In the genomic region with DNA sequence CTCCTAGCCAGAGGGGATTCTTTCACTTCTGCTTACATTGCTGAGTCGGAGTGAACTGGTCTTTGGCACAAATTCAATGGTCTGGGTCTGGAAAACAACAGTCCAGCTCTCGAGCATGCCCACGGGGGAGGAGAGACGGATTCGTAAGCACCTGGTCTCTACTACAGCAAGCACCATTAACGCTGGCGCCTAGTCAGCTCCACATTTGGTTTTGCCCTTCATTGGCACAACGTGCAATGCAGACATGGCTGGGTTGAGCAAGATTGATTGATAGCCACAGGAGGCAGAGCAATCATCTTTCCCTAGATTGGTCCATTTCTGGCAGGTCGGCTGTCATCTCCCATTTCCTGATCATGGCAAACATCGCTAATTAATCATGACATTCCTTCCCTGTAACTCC, we compare ENCODE assay signal across 26 mouse cellular contexts. TPM values are rescaled to one million over a fixed set of nuclear protein-coding genes. Genes with fewer than 3 reads are reported as not detected.
DNase-seq lines count a peak whose midpoint lies in the region; ATAC-seq and TF ChIP-seq lines count a peak whose summit lies in the region.
"Had no signal": no experiment of that assay in that cellular context is flagged by ENCODE, and none has a peak within 500 bp of the region (broad histone marks: within the 10 kb centered on the region; RNA-seq: fewer than 3 reads in every experiment).

No protein-coding gene starts in this region.

- H3K36me3 ChIP-seq in hindbrain, embryonic 16.5 days (ENCODE audit: control insufficient read depth, insufficient read depth, low read length) = no peaks in the 10 kb centered on the region
- no peaks in the 10 kb centered on the region for H3K36me3 ChIP-seq in hindbrain, embryonic 11.5 days (ENCODE audit: control insufficient read depth, insufficient read depth, low read length)
- peaks cover 0 to 2% of the 10 kb centered on the region in 2 experiments; a peak in 2 of 4 replicates for H3K36me3 ChIP-seq in MEL (ENCODE audit: control insufficient read depth in 1 of 2, insufficient read depth in 2 of 2, low read length in 2 of 2)
- no peaks in the 10 kb centered on the region for H3K36me3 ChIP-seq in embryonic facial prominence, embryonic 10.5 days (replicated peaks)
- H3K36me3 ChIP-seq in thymus, adult 2 months (ENCODE audit: control insufficient read depth, insufficient read depth, low read length) = no peaks in the 10 kb centered on the region
- H3K36me3 ChIP-seq: heart, embryonic 13.5 days; intestine, embryonic 15.5 days; limb, embryonic 12.5 days; liver, embryonic 15.5 days; lung, embryonic 15.5 days; midbrain, embryonic 10.5 days; neural tube, embryonic 13.5 days; stomach, embryonic 15.5 days had no signal

- no peak for TF ChIP-seq RAD21 in MEL (IDR thresholded peaks at IDR 0.05; ENCODE audit: low read depth, low read length)

- no peak for TF ChIP-seq CTCF in MEL (IDR thresholded peaks at IDR 0.05 in 2 of 3, conservative IDR thresholded peaks at IDR 0.05 in 1 of 3; ENCODE audit: control insufficient read depth in 1 of 3, insufficient read depth in 1 of 3, low read depth in 2 of 3, low read length in 3 of 3, poor library complexity in 1 of 3, severe bottlenecking in 1 of 3)
- TF ChIP-seq CTCF in thymus, adult 2 months (IDR thresholded peaks at IDR 0.05; ENCODE audit: borderline replicate concordance, control insufficient read depth, extremely low read depth, insufficient read depth, low read length, poor library complexity) = no peak

- peak; percentile 80 for ATAC-seq in hindbrain, embryonic 16.5 days
- no peak for ATAC-seq in hindbrain, embryonic 11.5 days (ENCODE audit: low FRiP score)
- ATAC-seq: forebrain, embryonic 14.5 days; intestine, embryonic 15.5 days; midbrain, embryonic 16.5 days had no signal

- no peak overlapping the region for H3K9ac ChIP-seq in hindbrain, embryonic 16.5 days (ENCODE audit: low read depth, low read length)
- H3K9ac ChIP-seq in hindbrain, embryonic 11.5 days (ENCODE audit: low read depth, low read length) = no peak overlapping the region
- H3K9ac ChIP-seq in MEL (ENCODE audit: control insufficient read depth, low read depth, low read length, poor library complexity, severe bottlenecking) = no peak overlapping the region
- H3K9ac ChIP-seq: heart, embryonic 13.5 days; intestine, embryonic 15.5 days; limb, embryonic 12.5 days; liver, embryonic 15.5 days; lung, embryonic 15.5 days; neural tube, embryonic 13.5 days; stomach, embryonic 15.5 days had no signal

- H3K4me3 ChIP-seq in hindbrain, embryonic 16.5 days (ENCODE audit: low read length) = no peak overlapping the region
- H3K4me3 ChIP-seq in hindbrain, embryonic 11.5 days (ENCODE audit: low read depth, low read length) = no peak overlapping the region
- no peak overlapping the region for H3K4me3 ChIP-seq in MEL (ENCODE audit: control insufficient read depth in 1 of 2, insufficient read depth in 1 of 2, low read depth in 2 of 2, low read length in 2 of 2)
- H3K4me3 ChIP-seq in embryonic facial prominence, embryonic 10.5 days = no peak overlapping the region
- no peak overlapping the region for H3K4me3 ChIP-seq in thymus, adult 2 months (ENCODE audit: control insufficient read depth, insufficient read depth, low read length)
- H3K4me3 ChIP-seq: heart, embryonic 13.5 days; intestine, embryonic 15.5 days; limb, embryonic 12.5 days; liver, embryonic 15.5 days; lung, embryonic 15.5 days; midbrain, embryonic 10.5 days; myocyte; neural tube, embryonic 13.5 days; stomach, embryonic 15.5 days had no signal

- 60% methylated on average over 10 of the region's 10 CpGs for WGBS in hindbrain, embryonic 16.5 days
- WGBS in hindbrain, embryonic 11.5 days = 84% methylated on average over 10 of the region's 10 CpGs
- WGBS in embryonic facial prominence, embryonic 10.5 days = 78% methylated on average over 10 of the region's 10 CpGs
- 92% methylated on average over 10 of the region's 10 CpGs for WGBS in thymus, adult 2 months

- DNase-seq in cerebellum, postnatal 14 days = peak; percentile 58 to 66
- no peak for DNase-seq in cerebellum, adult 11-12 months
- DNase-seq in hindbrain, embryonic 11.5 days (ENCODE audit: low spot score) = no peak
- DNase-seq in MEL (ENCODE audit: low read depth, low spot score) = no peak
- DNase-seq in embryonic facial prominence, embryonic 10.5 days (ENCODE audit: low spot score) = peak; percentile 31
- DNase-seq in layer of hippocampus, adult 8-10 months (ENCODE audit: low spot score in 2 of 2) = no peak
- DNase-seq in thymus, adult 2 months = no peak
- DNase-seq: adrenal gland, postnatal 36 days; cerebellum, adult 9-10 months; heart, postnatal 10 days; kidney, adult 2 months; layer of hippocampus, adult 9-11 months; right cerebral cortex, postnatal 25 days; thymus, postnatal 14 days had no signal

- TF ChIP-seq POLR2A in MEL (IDR thresholded peaks at IDR 0.05; ENCODE audit: control insufficient read depth in 1 of 2, insufficient read depth in 1 of 2, low read depth in 1 of 2, low read length in 2 of 2, poor library complexity in 1 of 2) = no peak
- no peak for TF ChIP-seq POLR2A in thymus, adult 2 months (IDR thresholded peaks at IDR 0.05; ENCODE audit: control insufficient read depth, extremely low read depth, insufficient read depth, low read length, poor library complexity)

- H3K27me3 ChIP-seq in hindbrain, embryonic 16.5 days (replicated peaks; ENCODE audit: control insufficient read depth, insufficient read depth, low read length) = no peaks in the 10 kb centered on the region
- H3K27me3 ChIP-seq in hindbrain, embryonic 11.5 days (ENCODE audit: control insufficient read depth, insufficient read depth, low read length) = no peaks in the 10 kb centered on the region
- no peaks in the 10 kb centered on the region for H3K27me3 ChIP-seq in MEL (ENCODE audit: control insufficient read depth in 1 of 2, insufficient read depth in 2 of 2, low read length in 2 of 2)
- no peaks in the 10 kb centered on the region for H3K27me3 ChIP-seq in embryonic facial prominence, embryonic 10.5 days (replicated peaks; ENCODE audit: low read depth, poor library complexity, severe bottlenecking)
- H3K27me3 ChIP-seq in thymus, adult 2 months (ENCODE audit: control insufficient read depth, insufficient read depth, low read length) = no peaks in the 10 kb centered on the region
- H3K27me3 ChIP-seq: heart, embryonic 13.5 days; intestine, embryonic 15.5 days; limb, embryonic 12.5 days; lung, embryonic 15.5 days; neural tube, embryonic 13.5 days; stomach, embryonic 15.5 days had no signal

- no peak overlapping the region for H3K4me2 ChIP-seq in hindbrain, embryonic 16.5 days (ENCODE audit: low read length)
- H3K4me2 ChIP-seq in hindbrain, embryonic 11.5 days (replicated peaks; ENCODE audit: low read depth, low read length) = no peak overlapping the region
- H3K4me2 ChIP-seq: heart, embryonic 13.5 days; intestine, embryonic 15.5 days; limb, embryonic 12.5 days; liver, embryonic 15.5 days; lung, embryonic 15.5 days; neural tube, embryonic 13.5 days; stomach, embryonic 15.5 days had no signal

- TF ChIP-seq EP300 in MEL (IDR thresholded peaks at IDR 0.05; ENCODE audit: low read depth in 1 of 2, low read length in 2 of 2) = no peak

- no peaks in the 10 kb centered on the region for H3K4me1 ChIP-seq in hindbrain, embryonic 16.5 days (ENCODE audit: control insufficient read depth, insufficient read depth, low read depth, low read length)
- H3K4me1 ChIP-seq in hindbrain, embryonic 11.5 days (replicated peaks; ENCODE audit: control insufficient read depth, insufficient read depth, low read length) = no peaks in the 10 kb centered on the region
- H3K4me1 ChIP-seq in MEL (ENCODE audit: control insufficient read depth in 1 of 2, insufficient read depth in 2 of 2, low read length in 2 of 2) = 0 out of 4 replicates have a peak, but pooled peaks cover 0 to 2% of the 10 kb centered on the region in 2 experiments
- H3K4me1 ChIP-seq in embryonic facial prominence, embryonic 10.5 days = peaks cover 6% of the 10 kb centered on the region; the same call in 1 of the 2 replicates
- no peaks in the 10 kb centered on the region for H3K4me1 ChIP-seq in thymus, adult 2 months (replicated peaks; ENCODE audit: control insufficient read depth, insufficient read depth, low read length)
- H3K4me1 ChIP-seq: heart, embryonic 13.5 days; intestine, embryonic 15.5 days; limb, embryonic 12.5 days; lung, embryonic 15.5 days; neural tube, embryonic 13.5 days; stomach, embryonic 15.5 days had no signal

- no peak overlapping the region for H3K27ac ChIP-seq in hindbrain, embryonic 16.5 days (ENCODE audit: low read depth, low read length)
- H3K27ac ChIP-seq in hindbrain, embryonic 11.5 days (ENCODE audit: low read depth, low read length) = no peak overlapping the region
- no peak overlapping the region for H3K27ac ChIP-seq in MEL (ENCODE audit: control insufficient read depth, low read depth, low read length)
- H3K27ac ChIP-seq in embryonic facial prominence, embryonic 10.5 days (replicated peaks) = no peak overlapping the region
- H3K27ac ChIP-seq in thymus, adult 2 months (ENCODE audit: control insufficient read depth, insufficient read depth, low read length) = no peak overlapping the region
- H3K27ac ChIP-seq: heart, embryonic 13.5 days; intestine, embryonic 15.5 days; limb, embryonic 12.5 days; liver, embryonic 15.5 days; lung, embryonic 15.5 days; midbrain, embryonic 10.5 days; neural tube, embryonic 13.5 days; stomach, embryonic 15.5 days had no signal

- H3K79me2 ChIP-seq in MEL (ENCODE audit: control insufficient read depth, insufficient read depth, low read length, poor library complexity) = no peaks in the 10 kb centered on the region

- H3K9me3 ChIP-seq in hindbrain, embryonic 16.5 days (ENCODE audit: control insufficient read depth, low read length) = no peaks in the 10 kb centered on the region
- H3K9me3 ChIP-seq in hindbrain, embryonic 11.5 days (ENCODE audit: control insufficient read depth, low read length) = no peaks in the 10 kb centered on the region
- H3K9me3 ChIP-seq in MEL (replicated peaks; ENCODE audit: insufficient read depth, low read length) = no peaks in the 10 kb centered on the region
- no peaks in the 10 kb centered on the region for H3K9me3 ChIP-seq in embryonic facial prominence, embryonic 10.5 days
- H3K9me3 ChIP-seq: heart, embryonic 13.5 days; intestine, embryonic 15.5 days; limb, embryonic 12.5 days; liver, embryonic 15.5 days; lung, embryonic 15.5 days; midbrain, embryonic 10.5 days; neural tube, embryonic 13.5 days; stomach, embryonic 15.5 days had no signal

TF ChIP-seq in MEL, 35 proteins besides CTCF, POLR2A, EP300 and RAD21 (continues in another document):
- peak; percentile 25; the same call in 1 of the 2 replicates for TF ChIP-seq POLR2AphosphoS2 (IDR thresholded peaks at IDR 0.05; ENCODE audit: low read length)

RNA-seq across cellular contexts. Expression of a gene that starts 36.2 kb away (rescaled TPM):
- polyA plus RNA-seq in hindbrain, embryonic 16.5 days (2015; fragmentation: Nextera tagmentation; extraction: Ambion mirVana) = 39.4 and 43.4 TPM in 2 replicates
- polyA plus RNA-seq in hindbrain, embryonic 11.5 days (2014; fragmentation: Nextera tagmentation; extraction: Ambion mirVana) = 52.1 and 64.0 TPM in 2 replicates
- 89.8 and 102 TPM in 2 replicates for total RNA-seq in MEL (2012; rRNA removed)
- 100 to 1,000 TPM in 1 of 2 experiments, 10 to 100 TPM in 1; 58.5 to 184 TPM for polyA plus RNA-seq in MEL (2012; ENCODE audit: insufficient read depth in 1 of 2, insufficient read length in 2 of 2, low read depth in 1 of 2, low replicate concordance in 2 of 2, missing spikeins in 1 of 2)
- 63.7 and 67.8 TPM in 2 replicates for polyA plus RNA-seq in embryonic facial prominence, embryonic 10.5 days (2016; fragmentation: Nextera tagmentation; extraction: Ambion mirVana)
- total RNA-seq in layer of hippocampus, adult 8-10 months (2022) = 10 to 100 TPM; 51.1 to 54.2 (median 53.4) TPM
- 64.6 and 70.1 TPM in 2 replicates for polyA plus RNA-seq in thymus, adult 2 months (2012; rRNA removed)

Comparison
In these comparisons a context has a peak if more than half of its experiments do, and no peak if none do; other contexts are left out.
1. DNase-seq: peak in cerebellum, postnatal 14 days (2 of 2) and embryonic facial prominence, embryonic 10.5 days (single experiment); none in cerebellum, adult 11-12 months (single experiment), hindbrain, embryonic 11.5 days (single experiment), MEL (single experiment), layer of hippocampus, adult 8-10 months (0 of 2) and thymus, adult 2 months (single experiment).